15 mouse cellular contexts compared by ENCODE assay signal in the genomic region with DNA sequence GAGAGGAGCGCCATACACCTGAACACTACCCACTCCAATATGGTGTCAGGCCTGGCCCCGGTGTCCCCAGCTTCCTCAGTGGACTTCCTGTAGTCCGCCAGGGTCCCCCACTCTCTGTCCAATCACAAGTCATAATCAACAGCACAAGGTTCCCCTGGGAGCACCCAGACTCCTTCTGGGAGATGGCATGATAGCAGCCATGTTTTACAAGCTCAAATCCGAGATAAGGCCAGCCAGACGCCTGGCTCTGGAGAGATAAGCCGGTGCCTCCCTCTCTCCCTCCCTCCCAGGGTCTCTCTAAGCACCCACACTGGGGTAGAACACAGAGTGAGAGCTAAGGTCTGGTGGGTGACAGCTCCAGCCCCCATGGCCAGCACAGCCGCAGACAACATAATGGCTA. TPM values are rescaled to one million over a fixed set of nuclear protein-coding genes. Genes with fewer than 3 reads are reported as not detected.
A peak's percentile ranks its signal among the peaks of the same experiment; 100 is the strongest.
DNase-seq lines count a peak whose midpoint lies in the region; ATAC-seq and TF ChIP-seq lines count a peak whose summit lies in the region.
"Had no signal": no experiment of that assay in that cellular context is flagged by ENCODE, and none has a peak within 500 bp of the region (broad histone marks: within the 10 kb centered on the region; RNA-seq: fewer than 3 reads in every experiment).

No protein-coding gene starts in this region.

- peaks cover 27% of the 10 kb centered on the region for H3K27me3 ChIP-seq in heart, embryonic 12.5 days (replicated peaks)
- no peaks in the 10 kb centered on the region for H3K27me3 ChIP-seq in forebrain, embryonic 16.5 days (replicated peaks; ENCODE audit: control insufficient read depth, insufficient read depth, low read length)
- no peaks in the 10 kb centered on the region for H3K27me3 ChIP-seq in liver, embryonic 14.5 days (ENCODE audit: control insufficient read depth, insufficient read depth, low read length)
- H3K27me3 ChIP-seq: stomach, embryonic 15.5 days had no signal

- H3K4me1 ChIP-seq in heart, embryonic 12.5 days (replicated peaks): peaks cover 10% of the 10 kb centered on the region
- peaks cover 39% of the 10 kb centered on the region for H3K4me1 ChIP-seq in forebrain, embryonic 16.5 days (replicated peaks; ENCODE audit: control insufficient read depth, insufficient read depth, low read length)
- H3K4me1 ChIP-seq in liver, embryonic 14.5 days (replicated peaks; ENCODE audit: control insufficient read depth in 2 of 2, insufficient read depth in 2 of 2, low read length in 1 of 2): peaks cover 0 to 19% of the 10 kb centered on the region in 2 experiments; a peak in 2 of 4 replicates
- H3K4me1 ChIP-seq: embryonic facial prominence, embryonic 12.5 days; stomach, embryonic 15.5 days had no signal

- H3K27ac ChIP-seq in heart, embryonic 12.5 days (ENCODE audit: poor library complexity, severe bottlenecking): no peak overlapping the region
- H3K27ac ChIP-seq in forebrain, embryonic 16.5 days (ENCODE audit: low read length): peak overlapping the region; percentile 39
- no peak overlapping the region for H3K27ac ChIP-seq in liver, embryonic 14.5 days
- H3K27ac ChIP-seq: embryonic facial prominence, embryonic 12.5 days; stomach, embryonic 15.5 days had no signal

- no peak overlapping the region for H3K9ac ChIP-seq in heart, embryonic 12.5 days
- no peak overlapping the region for H3K9ac ChIP-seq in forebrain, embryonic 16.5 days (replicated peaks; ENCODE audit: low read depth, low read length)
- no peak overlapping the region for H3K9ac ChIP-seq in liver, embryonic 14.5 days (replicated peaks)
- H3K9ac ChIP-seq: embryonic facial prominence, embryonic 12.5 days; stomach, embryonic 15.5 days had no signal

- TF ChIP-seq EP300 in liver, embryonic 14.5 days (IDR thresholded peaks at IDR 0.05; ENCODE audit: low read depth): no peak

- H3K4me3 ChIP-seq in heart, embryonic 12.5 days: no peak overlapping the region
- no peak overlapping the region for H3K4me3 ChIP-seq in forebrain, embryonic 16.5 days (replicated peaks; ENCODE audit: low read length)
- H3K4me3 ChIP-seq in liver, embryonic 14.5 days (ENCODE audit: insufficient read depth in 1 of 2, low read depth in 2 of 2, low read length in 2 of 2): no peak overlapping the region
- H3K4me3 ChIP-seq: embryonic facial prominence, embryonic 12.5 days; stomach, embryonic 15.5 days had no signal

- intact Hi-C loops in heart, postnatal 10 days (cut with DNase I): no loop called here

- no peak for DNase-seq in heart, postnatal 10 days
- peak; percentile 16 for DNase-seq in c-Kit-positive CD71-positive TER-119-positive erythroid progenitor cells, embryonic 14.5 days (ENCODE audit: low spot score)
- peak; percentile 6 to 22 (median 13) for DNase-seq in liver, embryonic 14.5 days (ENCODE audit: low read depth in 3 of 3, low spot score in 3 of 3)
- DNase-seq in urinary bladder, postnatal 14 days (ENCODE audit: low spot score): no peak
- DNase-seq in adrenal gland, postnatal 10 days: no peak
- DNase-seq: kidney, adult 18-20 months; kidney, postnatal 10 days; lung, adult 18-20 months; right cerebral cortex, adult 18-20 months had no signal

- no peak overlapping the region for H3K4me2 ChIP-seq in heart, embryonic 12.5 days
- no peak overlapping the region for H3K4me2 ChIP-seq in forebrain, embryonic 16.5 days (ENCODE audit: low read length)
- H3K4me2 ChIP-seq in liver, embryonic 14.5 days (ENCODE audit: low read depth): no peak overlapping the region
- H3K4me2 ChIP-seq: embryonic facial prominence, embryonic 12.5 days; stomach, embryonic 15.5 days had no signal

- no peaks in the 10 kb centered on the region for H3K36me3 ChIP-seq in heart, embryonic 12.5 days
- no peaks in the 10 kb centered on the region for H3K36me3 ChIP-seq in forebrain, embryonic 16.5 days (ENCODE audit: control insufficient read depth, insufficient read depth)
- H3K36me3 ChIP-seq in liver, embryonic 14.5 days (replicated peaks; ENCODE audit: control insufficient read depth, insufficient read depth, low read depth): no peaks in the 10 kb centered on the region
- H3K36me3 ChIP-seq: embryonic facial prominence, embryonic 12.5 days; stomach, embryonic 15.5 days had no signal

- no peaks in the 10 kb centered on the region for H3K9me3 ChIP-seq in heart, embryonic 12.5 days (replicated peaks)
- H3K9me3 ChIP-seq in forebrain, embryonic 16.5 days (ENCODE audit: control insufficient read depth, low read length): no peaks in the 10 kb centered on the region
- no peaks in the 10 kb centered on the region for H3K9me3 ChIP-seq in liver, embryonic 14.5 days (ENCODE audit: control insufficient read depth, low read length)
- H3K9me3 ChIP-seq: embryonic facial prominence, embryonic 12.5 days; stomach, embryonic 15.5 days had no signal

- ATAC-seq in heart, embryonic 12.5 days (ENCODE audit: insufficient number of reproducible peaks, low FRiP score): peak; percentile 35; the same call in 1 of the 2 replicates
- ATAC-seq in forebrain, embryonic 16.5 days: no peak
- peak; percentile 77 for ATAC-seq in liver, embryonic 14.5 days (ENCODE audit: insufficient read depth)

- WGBS in heart, embryonic 12.5 days: 35% methylated on average over 7 of the region's 7 CpGs
- 78% methylated on average over 7 of the region's 7 CpGs for WGBS in forebrain, embryonic 16.5 days
- 31% methylated on average over 7 of the region's 7 CpGs for WGBS in liver, embryonic 14.5 days (ENCODE audit: insufficient replicate concordance)

- TF ChIP-seq CTCF in liver, embryonic 14.5 days (IDR thresholded peaks at IDR 0.05; ENCODE audit: low read depth): no peak

RNA-seq across cellular contexts. Expression of gene Igsf21, which starts 58.0 kb away (rescaled TPM):
- 0.17 TPM in 1 of 2 replicates, not detected in the other for polyA plus RNA-seq in heart, embryonic 12.5 days (2016; fragmentation: Nextera tagmentation; extraction: Ambion mirVana)
- 1 to 10 TPM in 1 of 2 experiments, under 1 TPM in 1; 0.25 to 1.0 TPM for total RNA-seq in heart, postnatal 10 days (2021)
- 46.8 and 50.9 TPM in 2 replicates for polyA plus RNA-seq in forebrain, embryonic 16.5 days (2015; fragmentation: Nextera tagmentation; extraction: Ambion mirVana)
- 0.02 TPM in 1 of 2 replicates, not detected in the other for polyA plus RNA-seq in liver, embryonic 14.5 days (2012; rRNA removed)
- 0.18 TPM in 1 of 2 replicates, not detected in the other for polyA plus RNA-seq in liver, embryonic 14.5 days (2014; fragmentation: Nextera tagmentation; extraction: Ambion mirVana)
- 1 to 10 TPM; 7.0 to 9.8 TPM for total RNA-seq in adrenal gland, postnatal 10 days (2021)
- total RNA-seq: common myeloid progenitor, adult 5-6 weeks; megakaryocyte-erythroid progenitor cell, adult 5-6 weeks had no signal

Comparison
In these comparisons a context has a peak if more than half of its experiments do, and no peak if none do; other contexts are left out.
1. DNase-seq: peak in c-Kit-positive CD71-positive TER-119-positive erythroid progenitor cells, embryonic 14.5 days (single experiment) and liver, embryonic 14.5 days (3 of 3); none in heart, postnatal 10 days (0 of 2), urinary bladder, postnatal 14 days (single experiment) and adrenal gland, postnatal 10 days (single experiment).
2. RNA of gene Igsf21, which starts 58.0 kb away (polyA plus RNA-seq): 46.8 to 50.9 TPM in forebrain, embryonic 16.5 days; 0.02 to 0.18 TPM in liver, embryonic 14.5 days and 0.17 TPM in heart, embryonic 12.5 days; every median in the first group is over 10 times any median in the second.